Mouse (Mus musculus): Measurements from ENCODE around the gene Lmo4. TPM values are rescaled to one million over a fixed set of nuclear protein-coding genes. Genes with fewer than 3 reads are reported as not detected.

The Lmo4 gene
- polyA plus RNA-seq (2017; shearing (Covaris generic)) = 10 to 100 TPM in 1 of 2 experiments, 1 to 10 TPM in 1; 4.9 to 26.6 TPM

GRCm38 (mm10) chr3:144204413-144205311 is at the start of gene Lmo4:
Gene Lmo4 (minus strand): TSS chr3:144205220.

Data from activated CD4-positive, CD25-positive, alpha-beta regulatory T cell (primary cell).